Mouse (Mus musculus): Measurements from ENCODE around the gene Zan.

DNA sequence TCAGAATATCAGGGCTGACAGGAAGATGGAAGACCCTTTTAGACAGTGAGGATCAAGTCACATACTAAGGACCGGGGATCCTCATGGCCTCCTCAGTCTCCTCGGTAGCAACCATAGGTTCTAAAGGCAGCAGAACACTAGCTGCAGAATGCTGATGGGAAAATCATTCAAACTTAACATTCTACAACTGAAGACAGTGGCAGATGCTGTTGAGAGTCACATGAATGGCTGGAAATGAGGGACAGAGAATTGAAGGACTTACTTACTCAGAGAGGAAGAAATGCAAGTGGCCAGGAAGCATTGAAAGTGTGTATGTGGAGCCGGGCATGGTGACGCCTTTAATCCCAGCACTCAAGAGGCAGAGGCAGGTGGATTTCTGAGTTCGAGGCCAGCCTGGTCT lies at the start of gene Zan:
- TF ChIP-seq CTCF (IDR thresholded peaks at IDR 0.05; ENCODE audit: extremely low read depth, insufficient read depth, low read length) (no peak), POLR2A (IDR thresholded peaks at IDR 0.05; ENCODE audit: extremely low read depth, insufficient read depth, low read length) (no peak)

Measured in cortical plate, adult 2 months (tissue).